In the genomic region with DNA sequence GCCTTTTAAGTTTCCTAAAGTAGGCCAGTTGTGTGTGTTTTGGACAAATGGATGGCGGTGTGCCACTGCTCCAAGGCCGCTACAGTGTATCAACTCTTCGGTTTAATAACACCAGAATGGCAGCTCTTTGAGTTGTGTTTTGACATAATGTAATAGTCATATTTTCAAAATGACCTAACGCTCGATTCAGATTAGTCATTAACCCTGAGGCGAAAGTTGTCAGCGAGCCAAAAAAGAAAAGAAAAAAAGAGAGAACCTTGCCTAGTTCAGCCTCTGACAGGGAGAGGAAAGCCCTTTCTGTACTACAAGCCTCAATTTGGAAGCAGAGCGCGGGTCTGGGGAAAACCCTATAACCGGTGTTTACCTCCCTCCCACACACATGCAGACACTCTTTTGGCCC, we compare ENCODE assay signal across 8 mouse cellular contexts. TPM values are rescaled to one million over a fixed set of nuclear protein-coding genes. Genes with fewer than 3 reads are reported as not detected.
DNase-seq lines count a peak whose midpoint lies in the region; ATAC-seq and TF ChIP-seq lines count a peak whose summit lies in the region.

No protein-coding gene starts in this region.

- TF ChIP-seq CTCF in kidney, postnatal 0 days (IDR thresholded peaks at IDR 0.05; ENCODE audit: low read depth), result no peak

- no peaks in the 10 kb centered on the region for H3K9me3 ChIP-seq in forebrain, embryonic 14.5 days (replicated peaks; ENCODE audit: control insufficient read depth, low read length)
- no peaks in the 10 kb centered on the region for H3K9me3 ChIP-seq in kidney, postnatal 0 days (replicated peaks; ENCODE audit: low read length)
- no peaks in the 10 kb centered on the region for H3K9me3 ChIP-seq in midbrain, embryonic 12.5 days

- peak overlapping the region; percentile 78 for H3K9ac ChIP-seq in forebrain, embryonic 14.5 days (ENCODE audit: low read length)
- peak overlapping the region; percentile 76 for H3K9ac ChIP-seq in kidney, postnatal 0 days (ENCODE audit: low read depth, low read length)
- peak overlapping the region; percentile 26; the same call in 1 of the 2 replicates for H3K9ac ChIP-seq in midbrain, embryonic 12.5 days (replicated peaks)

- ATAC-seq in forebrain, embryonic 14.5 days, result peak; percentile 16
- ATAC-seq in kidney, postnatal 0 days (replicated peaks; ENCODE audit: low FRiP score, low read depth), result peak; percentile 36; the same call in 1 of the 2 replicates
- peak; percentile 35 for ATAC-seq in midbrain, embryonic 12.5 days (ENCODE audit: low FRiP score, low read depth)

- WGBS in forebrain, embryonic 14.5 days, result 17% methylated on average over 10 of the region's 10 CpGs
- WGBS in kidney, postnatal 0 days, result 3% methylated on average over 10 of the region's 10 CpGs
- WGBS in midbrain, embryonic 12.5 days, result 29% methylated on average over 10 of the region's 10 CpGs

- intact Hi-C loops in left cerebral cortex, postnatal 36 days (cut with DNase I), result no loop called here

- H3K4me3 ChIP-seq in forebrain, embryonic 14.5 days (ENCODE audit: low read depth, low read length), result peak overlapping the region; percentile 65
- peak overlapping the region; percentile 79 for H3K4me3 ChIP-seq in kidney, postnatal 0 days (replicated peaks; ENCODE audit: low read depth, low read length)
- H3K4me3 ChIP-seq in midbrain, embryonic 12.5 days, result peak overlapping the region; percentile 66

- no peak overlapping the region for H3K27ac ChIP-seq in forebrain, embryonic 14.5 days (ENCODE audit: low read depth, low read length)
- peak overlapping the region; percentile 93 for H3K27ac ChIP-seq in kidney, postnatal 0 days
- H3K27ac ChIP-seq in midbrain, embryonic 12.5 days (replicated peaks), result no peak overlapping the region

- peak; percentile 20 for DNase-seq in layer of hippocampus, adult 9-10 months (ENCODE audit: low spot score)
- no peak for DNase-seq in layer of hippocampus, postnatal 25 days (ENCODE audit: extremely low spot score in 1 of 2, low spot score in 1 of 2)
- peak; percentile 58 for DNase-seq in T-cell, adult 2 months (ENCODE audit: low spot score)
- peak; percentile 60 for DNase-seq in forebrain, embryonic 14.5 days (ENCODE audit: low spot score)
- DNase-seq in kidney, postnatal 0 days (ENCODE audit: low spot score), result peak; percentile 75
- DNase-seq in left cerebral cortex, postnatal 36 days (ENCODE audit: low spot score in 2 of 2), result no peak
- DNase-seq in retina, postnatal 1 day, result no peak

- H3K27me3 ChIP-seq in forebrain, embryonic 14.5 days (replicated peaks; ENCODE audit: control insufficient read depth, insufficient read depth, low read length), result no peaks in the 10 kb centered on the region
- no peaks in the 10 kb centered on the region for H3K27me3 ChIP-seq in kidney, postnatal 0 days (ENCODE audit: insufficient read depth, low read length)
- no peaks in the 10 kb centered on the region for H3K27me3 ChIP-seq in midbrain, embryonic 12.5 days

- H3K36me3 ChIP-seq in forebrain, embryonic 14.5 days (ENCODE audit: control insufficient read depth, insufficient read depth, low read length), result no peaks in the 10 kb centered on the region
- no peaks in the 10 kb centered on the region for H3K36me3 ChIP-seq in kidney, postnatal 0 days (ENCODE audit: insufficient read depth, low read length)
- H3K36me3 ChIP-seq in midbrain, embryonic 12.5 days, result no peaks in the 10 kb centered on the region

- H3K4me2 ChIP-seq in forebrain, embryonic 14.5 days (ENCODE audit: low read length), result peak overlapping the region; percentile 98
- H3K4me2 ChIP-seq in kidney, postnatal 0 days (ENCODE audit: low read length), result peak overlapping the region; percentile 75
- peak overlapping the region; percentile 87 for H3K4me2 ChIP-seq in midbrain, embryonic 12.5 days (replicated peaks)

- peaks cover 13% of the 10 kb centered on the region for H3K4me1 ChIP-seq in forebrain, embryonic 14.5 days (ENCODE audit: control insufficient read depth, insufficient read depth, low read length)
- H3K4me1 ChIP-seq in kidney, postnatal 0 days (replicated peaks; ENCODE audit: insufficient read depth, low read length), result peaks cover 20% of the 10 kb centered on the region; the same call in 1 of the 2 replicates
- H3K4me1 ChIP-seq in midbrain, embryonic 12.5 days, result peaks cover 18% of the 10 kb centered on the region; the same call in 1 of the 2 replicates

RNA-seq across cellular contexts. Expression of gene Cnksr3, which starts 0.5 kb away (rescaled TPM):
- 10 to 100 TPM in 1 of 2 experiments, 1 to 10 TPM in 1; 9.8 to 10.6 TPM for total RNA-seq in layer of hippocampus, postnatal 25 days (2021)
- 2.4 and 3.2 TPM in 2 replicates for polyA plus RNA-seq in forebrain, embryonic 14.5 days (2014; fragmentation: Nextera tagmentation; extraction: Ambion mirVana)
- 18.3 and 19.0 TPM in 2 replicates for polyA plus RNA-seq in kidney, postnatal 0 days (2015; fragmentation: Nextera tagmentation; extraction: Ambion mirVana)
- 6.1 and 7.3 TPM in 2 replicates for polyA plus RNA-seq in midbrain, embryonic 12.5 days (2016; fragmentation: Nextera tagmentation; extraction: Ambion mirVana)
- total RNA-seq in left cerebral cortex, postnatal 36 days (2021), result 1 to 10 TPM; 6.1 to 7.1 TPM

Comparison
In these comparisons a context has a peak if more than half of its experiments do, and no peak if none do; other contexts are left out.
1. DNase-seq: peak in layer of hippocampus, adult 9-10 months (single experiment), T-cell, adult 2 months (single experiment), forebrain, embryonic 14.5 days (single experiment) and kidney, postnatal 0 days (single experiment); none in layer of hippocampus, postnatal 25 days (0 of 2), left cerebral cortex, postnatal 36 days (0 of 2) and retina, postnatal 1 day (single experiment).
2. H3K9ac ChIP-seq: peak in every context shown above with its lines; median percentile 78 in forebrain, embryonic 14.5 days; 76 in kidney, postnatal 0 days; 26 in midbrain, embryonic 12.5 days.
3. Peak in every context shown above with its lines, with median percentiles within 50 percentile points of each other: ATAC-seq, H3K4me2 ChIP-seq and H3K4me3 ChIP-seq.